Mouse (Mus musculus) MEL (cell line): ENCODE results near the gene Mst1.

Experiments
- BHLHE40 ChIP-seq: IDR thresholded peaks from 2 replicates; pipeline ENCODE4 v1.6.1; 2012; ENCODE audit warnings: low read depth, mild to moderate bottlenecking, inconsistent platforms, low read length, improper control_type of control experiment, borderline replicate concordance
- CHD1 ChIP-seq: IDR thresholded peaks from 2 replicates; pipeline ENCODE4 v1.6.1; 2012; ENCODE audit warnings: low read depth, mild to moderate bottlenecking, inconsistent platforms, low read length, improper control_type of control experiment
- CHD2 ChIP-seq: IDR thresholded peaks from 2 replicates; pipeline ENCODE4 v1.6.1; 2011; ENCODE audit warnings: low read length, improper control_type of control experiment
- CTCF ChIP-seq, 3 experiments: IDR thresholded peaks in 2 of 3; conservative IDR thresholded peaks in 1 of 3; 2 replicates each; pipeline ENCODE4 v1.5.1; 2011 to 2012; ENCODE audit warnings: low read length in 3 of 3, low read depth in 2 of 3, mild to moderate bottlenecking in 2 of 3, improper control_type of control experiment in 1 of 3, inconsistent platforms in 1 of 3, mixed read lengths in 1 of 3, moderate library complexity in 1 of 3; ENCODE audit not compliant: control insufficient read depth in 1 of 3, insufficient read depth in 1 of 3, poor library complexity in 1 of 3, severe bottlenecking in 1 of 3
- GATA1 ChIP-seq: IDR thresholded peaks from 2 replicates; pipeline ENCODE4 v1.6.1; 2011; ENCODE audit warnings: low read depth, low read length, improper control_type of control experiment
- MAX ChIP-seq: IDR thresholded peaks from 2 replicates; pipeline ENCODE4 v1.6.1; 2011; ENCODE audit warnings: low read length, improper control_type of control experiment
- NELFE ChIP-seq: IDR thresholded peaks from 2 replicates; pipeline ENCODE4 v1.6.1; 2011; ENCODE audit warnings: low read depth, low read length, improper control_type of control experiment
- POLR2A ChIP-seq, 2 experiments: IDR thresholded peaks; 2 replicates each; pipeline ENCODE4 v1.6.1; 2011 to 2012; ENCODE audit warnings: low read length in 2 of 2, mild to moderate bottlenecking in 2 of 2, control low read depth in 1 of 2, improper control_type of control experiment in 1 of 2, low read depth in 1 of 2, moderate library complexity in 1 of 2; ENCODE audit not compliant: control insufficient read depth in 1 of 2, insufficient read depth in 1 of 2, poor library complexity in 1 of 2
- POLR2AphosphoS5 ChIP-seq: IDR thresholded peaks from 2 replicates; pipeline ENCODE4 v1.6.1; 2012; ENCODE audit warnings: low read depth, borderline replicate concordance, mild to moderate bottlenecking, inconsistent platforms, low read length, moderate library complexity, mixed read lengths
- TAL1 ChIP-seq: IDR thresholded peaks from 2 replicates; pipeline ENCODE4 v1.6.1; 2012; ENCODE audit warnings: mild to moderate bottlenecking, inconsistent platforms, low read length, moderate library complexity, mixed read lengths
- TCF12 ChIP-seq: IDR thresholded peaks from 2 replicates; pipeline ENCODE4 v1.6.1; 2014; ENCODE audit warnings: low read depth, mild to moderate bottlenecking, inconsistent platforms, low read length, improper control_type of control experiment, moderate library complexity

- TF ChIP-seq CTCF (IDR thresholded peaks at IDR 0.05 in 2 of 3, conservative IDR thresholded peaks at IDR 0.05 in 1 of 3; ENCODE audit: control insufficient read depth in 1 of 3, insufficient read depth in 1 of 3, low read depth in 2 of 3, low read length in 3 of 3, poor library complexity in 1 of 3, severe bottlenecking in 1 of 3): no peak
- TF ChIP-seq NELFE: no peak
- TF ChIP-seq POLR2A (IDR thresholded peaks at IDR 0.05; ENCODE audit: control insufficient read depth in 1 of 2, insufficient read depth in 1 of 2, low read depth in 1 of 2, low read length in 2 of 2, poor library complexity in 1 of 2): no peak
- TF ChIP-seq CHD2: no peak
- no peak for TF ChIP-seq TCF12
- TF ChIP-seq POLR2AphosphoS5: no peak
- TF ChIP-seq GATA1: no peak
- TF ChIP-seq MAX: no peak
- no peak for TF ChIP-seq CHD1
- no peak for TF ChIP-seq BHLHE40
- no peak for TF ChIP-seq TAL1
Observed at GRCm38 (mm10) chr9:108126436-108127180, 46.4 kb downstream of the Mst1 start.
